Mouse (Mus musculus): ENCODE data around the gene Ppa1. TPM values are rescaled to one million over a fixed set of nuclear protein-coding genes. Genes with fewer than 3 reads are reported as not detected.

Ppa1 gene
- polyA plus RNA-seq, 1 experiment from 2014 or later: 193 TPM

- H3K4me2 ChIP-seq: no peak overlapping the region
- peaks cover 43% of the 10 kb centered on the region for H3K36me3 ChIP-seq
- 89% methylated on average over 3 of the region's 3 CpGs for WGBS
- ATAC-seq (replicated peaks; ENCODE audit: low FRiP score): no peak
- H3K4me3 ChIP-seq (replicated peaks): no peak overlapping the region
- H3K9me3 ChIP-seq (replicated peaks): no peaks in the 10 kb centered on the region
- H3K4me1 ChIP-seq: peaks cover 10% of the 10 kb centered on the region; the same call in 1 of the 2 replicates
- no peak overlapping the region for H3K9ac ChIP-seq
- H3K27ac ChIP-seq: no peak overlapping the region
- H3K27me3 ChIP-seq: no peaks in the 10 kb centered on the region
Measured at GRCm38 (mm10) chr10:61675935-61676334, 27.6 kb downstream of the Ppa1 start.

DNA sequence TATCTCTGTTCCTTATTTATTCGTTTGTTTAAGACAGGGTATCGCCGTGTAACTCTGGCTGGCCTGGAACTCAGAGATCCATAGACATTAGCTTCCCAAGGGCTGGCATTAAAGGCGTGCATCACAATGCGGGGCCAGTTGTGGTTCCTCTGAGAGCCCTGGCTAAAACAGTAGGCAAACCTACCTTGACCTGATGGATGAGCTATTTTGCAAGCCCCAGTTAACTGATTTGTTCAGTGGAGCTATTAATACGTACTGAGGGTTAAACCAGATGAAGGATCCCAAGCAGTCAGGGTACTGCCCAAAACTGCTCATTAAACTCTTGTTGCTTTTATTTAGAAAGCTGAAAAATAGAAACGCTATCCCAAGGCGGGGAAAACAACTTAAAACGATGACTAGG lies 31.2 kb downstream of the Ppa1 start:
- Histone ChIP-seq H3K9me3 (replicated peaks) (no peaks in the 10 kb centered on the region), H3K9ac (peak overlapping the region; percentile 54), H3K27me3 (no peaks in the 10 kb centered on the region), H3K27ac (peak overlapping the region; percentile 89), H3K4me1 (peaks cover 22% of the 10 kb centered on the region), H3K4me3 (replicated peaks) (peak overlapping the region; percentile 88), H3K4me2 (peak overlapping the region; percentile 66), H3K36me3 (peaks cover 17% of the 10 kb centered on the region)
- WGBS: 34% methylated on average over 9 of the region's 9 CpGs
- ATAC-seq (replicated peaks; ENCODE audit: low FRiP score): peak; percentile 26; the same call in 1 of the 2 replicates

DNA sequence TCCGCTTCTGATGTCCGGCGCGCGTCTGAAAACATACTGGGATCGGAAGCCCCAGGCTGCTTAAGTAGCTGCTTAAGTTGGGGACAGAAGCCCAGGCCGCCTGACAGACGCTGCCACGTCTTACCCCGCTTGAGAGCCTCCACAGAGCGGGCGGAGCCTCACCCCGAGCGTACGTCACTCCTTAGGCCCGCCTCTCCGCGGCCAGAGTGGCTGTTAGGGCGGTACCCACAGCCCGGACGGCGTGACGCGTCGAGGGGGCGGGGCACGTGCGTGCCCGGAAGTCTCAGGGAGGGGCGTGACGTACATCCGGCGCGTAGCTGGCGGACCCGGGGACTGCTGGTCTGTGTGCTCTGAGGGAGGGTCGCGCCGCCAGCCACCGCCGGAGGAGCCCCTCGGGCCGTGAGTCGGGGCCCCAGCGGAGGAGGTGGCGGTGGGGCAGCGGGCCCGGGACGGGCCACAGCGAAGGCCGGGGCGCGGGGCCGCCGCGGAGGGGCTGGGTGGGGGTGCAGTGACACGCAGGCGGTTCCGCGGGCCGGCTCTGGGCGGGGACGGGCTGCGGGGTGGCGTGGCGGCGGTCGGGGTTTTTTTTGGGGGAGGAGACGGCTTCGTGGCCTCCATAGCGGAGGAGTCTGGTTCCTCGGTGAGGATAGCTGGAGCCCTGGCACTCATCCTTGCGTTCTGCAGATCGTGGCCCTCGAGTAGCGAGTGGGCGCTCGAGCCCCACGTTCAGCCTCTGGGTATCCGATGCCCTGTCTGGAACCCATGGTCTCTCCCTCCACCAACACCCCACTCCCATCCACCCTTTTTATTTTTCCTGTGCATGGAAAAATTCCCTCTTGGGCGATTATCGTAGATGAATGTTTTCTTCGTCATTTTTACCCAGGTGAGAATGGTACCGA lies 31.9 kb downstream of the Ppa1 start, which contains the start of gene Sar1a:
Gene Sar1a, plus strand, starts transcription at position 285 of the 899 bp plus-strand sequence.
- peaks cover 22% of the 10 kb centered on the region for H3K4me1 ChIP-seq
- ATAC-seq (replicated peaks; ENCODE audit: low FRiP score): peak; percentile 100
- WGBS: 1% methylated on average over 82 of the region's 84 CpGs
- peak within 1 kb of the TSS; percentile 88 for H3K4me3 ChIP-seq (replicated peaks)
- H3K36me3 ChIP-seq: peaks cover 17% of the 10 kb centered on the region
- peak within 1 kb of the TSS; percentile 82 for H3K4me2 ChIP-seq
- peak within 1 kb of the TSS; percentile 93 for H3K9ac ChIP-seq
- H3K9me3 ChIP-seq (replicated peaks): no peaks in the 10 kb centered on the region
- H3K27ac ChIP-seq: peak within 1 kb of the TSS; percentile 89
- H3K27me3 ChIP-seq: no peaks in the 10 kb centered on the region

DNA sequence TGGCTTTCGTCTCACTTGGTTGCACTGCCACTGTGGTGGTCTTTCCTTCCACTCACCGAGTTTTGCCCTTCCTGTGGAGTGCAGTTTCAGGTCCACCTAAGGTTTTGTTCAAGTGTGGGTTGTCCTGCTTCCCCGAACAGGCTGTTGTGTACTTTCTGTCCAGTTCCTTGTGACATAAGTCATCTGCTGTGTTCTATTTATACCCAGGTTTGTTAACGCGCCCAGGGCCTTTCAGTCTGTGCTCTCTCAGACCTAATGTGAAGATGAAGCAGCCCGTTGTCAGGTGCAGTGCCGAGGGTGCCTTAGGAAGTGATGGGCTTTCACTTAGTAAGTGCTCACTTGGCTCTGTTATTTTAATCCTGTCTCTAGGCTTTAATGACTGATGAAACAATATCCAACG lies 41.1 kb downstream of the Ppa1 start:
- Histone ChIP-seq H3K4me2 (no peak overlapping the region), H3K27me3 (no peaks in the 10 kb centered on the region), H3K4me1 (no peaks in the 10 kb centered on the region), H3K9me3 (replicated peaks) (no peaks in the 10 kb centered on the region), H3K9ac (no peak overlapping the region), H3K36me3 (peaks cover 95% of the 10 kb centered on the region), H3K27ac (no peak overlapping the region), H3K4me3 (replicated peaks) (no peak overlapping the region)
- 89% methylated on average over 8 of the region's 8 CpGs for WGBS
- ATAC-seq (replicated peaks; ENCODE audit: low FRiP score): no peak

- peaks cover 58% of the 10 kb centered on the region for H3K36me3 ChIP-seq
- no peak overlapping the region for H3K9ac ChIP-seq
- H3K27me3 ChIP-seq: no peaks in the 10 kb centered on the region
- no peak overlapping the region for H3K4me3 ChIP-seq (replicated peaks)
- peak overlapping the region; percentile 3; the same call in 1 of the 2 replicates for H3K27ac ChIP-seq
- no peaks in the 10 kb centered on the region for H3K9me3 ChIP-seq (replicated peaks)
- ATAC-seq (replicated peaks; ENCODE audit: low FRiP score): no peak
- peaks cover 19% of the 10 kb centered on the region for H3K4me1 ChIP-seq
- no peak overlapping the region for H3K4me2 ChIP-seq
- 71% methylated on average over 4 of the region's 4 CpGs for WGBS
Measured at GRCm38 (mm10) chr10:61693563-61693962, 45.2 kb downstream of the Ppa1 start.

DNA sequence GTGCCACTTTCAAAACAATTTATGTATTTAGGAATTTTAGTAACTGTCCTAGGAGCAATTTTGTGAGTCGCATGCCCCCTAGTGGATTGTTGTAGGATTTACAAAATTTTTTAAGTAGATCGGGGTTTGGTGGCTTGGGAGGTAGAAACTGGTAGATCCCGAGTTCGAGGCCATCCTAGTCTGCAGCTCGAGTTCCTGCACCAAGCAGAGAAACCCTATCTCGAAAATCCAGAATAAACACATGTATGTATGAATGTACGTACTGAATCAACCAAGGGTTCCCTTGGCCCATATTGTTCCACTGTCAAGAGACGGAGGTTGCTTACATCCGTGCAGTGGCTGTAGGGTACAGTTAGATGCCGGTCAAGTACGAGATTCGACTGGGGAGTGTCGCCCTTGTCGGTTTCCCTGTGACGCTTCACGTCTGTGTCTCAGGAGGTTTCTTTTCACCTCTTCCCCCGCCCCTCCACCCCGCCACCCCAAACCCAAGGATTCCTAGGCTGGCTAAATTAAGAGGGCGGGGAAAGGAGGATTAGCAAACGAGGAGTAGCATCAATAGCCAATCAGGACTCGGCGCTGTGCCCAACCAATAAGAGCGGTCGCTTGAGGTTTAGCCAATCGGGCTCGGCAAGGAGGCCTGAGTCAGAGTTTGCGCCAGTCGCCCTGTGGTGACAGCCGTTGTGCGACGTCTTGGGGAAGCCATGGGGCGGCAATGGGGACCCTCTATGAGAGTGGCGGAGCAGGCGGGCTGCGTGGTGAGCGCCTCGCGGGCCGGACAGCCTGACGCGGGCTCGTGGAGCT lies 46.7 kb downstream of the Ppa1 start, which contains the start of gene Tysnd1:
Gene Tysnd1, plus strand, starts transcription at position 645 of the 801 bp plus-strand sequence.
- ATAC-seq (replicated peaks; ENCODE audit: low FRiP score): peak; percentile 96
- H3K27ac ChIP-seq: peak within 1 kb of the TSS; percentile 61

DNA sequence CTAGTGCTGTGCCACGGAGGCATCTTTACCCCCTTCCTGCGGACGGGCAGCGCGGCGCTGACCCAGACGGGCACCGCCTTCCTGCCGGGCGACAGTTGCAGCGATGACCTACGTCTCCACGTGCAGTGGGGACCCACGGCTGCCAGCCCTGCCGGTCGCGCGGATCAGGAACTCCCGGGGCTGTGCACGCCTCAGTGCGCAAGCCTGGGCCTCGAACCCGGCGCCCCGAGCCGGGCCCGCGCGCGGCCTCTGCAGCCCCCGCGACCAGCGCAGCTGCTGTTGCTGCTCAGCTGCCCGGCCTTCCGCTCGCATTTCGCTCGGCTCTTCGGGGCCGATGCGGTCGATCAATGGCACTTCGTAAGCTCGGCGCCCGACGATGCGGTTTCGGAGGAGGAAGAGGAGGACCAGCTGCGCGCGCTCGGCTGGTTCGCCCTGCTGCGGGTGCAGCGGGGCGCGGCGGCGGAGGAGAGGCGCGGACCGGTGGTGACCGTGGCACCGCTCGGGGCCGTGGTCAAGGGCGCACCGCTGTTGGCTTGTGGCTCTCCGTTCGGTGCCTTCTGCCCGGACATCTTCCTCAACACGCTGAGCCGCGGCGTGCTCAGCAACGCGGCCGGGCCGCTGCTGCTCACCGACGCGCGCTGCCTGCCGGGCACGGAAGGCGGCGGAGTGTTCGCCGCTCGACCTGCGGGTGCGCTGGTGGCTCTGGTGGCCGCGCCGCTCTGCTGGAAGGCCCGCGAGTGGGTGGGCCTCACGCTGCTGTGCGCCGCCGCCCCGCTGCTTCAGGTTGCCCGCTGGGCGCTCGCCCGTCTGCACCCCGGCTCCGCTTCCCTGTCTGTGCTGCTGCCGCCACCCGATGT lies 47.6 kb downstream of the Ppa1 start:
- no peaks in the 10 kb centered on the region for H3K27me3 ChIP-seq
- peak; percentile 35; the same call in 1 of the 2 replicates for ATAC-seq (replicated peaks; ENCODE audit: low FRiP score)

More for the DNA sequence above, 46.7 kb downstream of the Ppa1 start, which contains the start of gene Tysnd1:
- H3K9ac ChIP-seq: peak within 1 kb of the TSS; percentile 72
- peak within 1 kb of the TSS; percentile 96 for H3K4me2 ChIP-seq
- H3K27me3 ChIP-seq: no peaks in the 10 kb centered on the region
- H3K4me1 ChIP-seq: peaks cover 19% of the 10 kb centered on the region
- peaks cover 57% of the 10 kb centered on the region for H3K36me3 ChIP-seq
- WGBS: 1% methylated on average over 42 of the region's 42 CpGs
- H3K4me3 ChIP-seq (replicated peaks): peak within 1 kb of the TSS; percentile 73
- H3K9me3 ChIP-seq (replicated peaks): no peaks in the 10 kb centered on the region

GRCm38 (mm10) chr10:61696560-61696823 lies 48.1 kb downstream of the Ppa1 start:
- no peak for ATAC-seq (replicated peaks; ENCODE audit: low FRiP score)
- Histone ChIP-seq H3K27ac (no peak overlapping the region), H3K27me3 (no peaks in the 10 kb centered on the region), H3K9me3 (replicated peaks) (no peaks in the 10 kb centered on the region), H3K36me3 (peaks cover 53% of the 10 kb centered on the region), H3K4me2 (peak overlapping the region; percentile 96), H3K4me1 (peaks cover 19% of the 10 kb centered on the region), H3K4me3 (replicated peaks) (peak overlapping the region; percentile 73), H3K9ac (peak overlapping the region; percentile 72)
- WGBS: 10% methylated on average over 19 of the region's 19 CpGs

More for the DNA sequence above, 47.6 kb downstream of the Ppa1 start:
- no peaks in the 10 kb centered on the region for H3K9me3 ChIP-seq (replicated peaks)
- H3K36me3 ChIP-seq: peaks cover 53% of the 10 kb centered on the region
- peak overlapping the region; percentile 96 for H3K4me2 ChIP-seq
- peaks cover 19% of the 10 kb centered on the region for H3K4me1 ChIP-seq
- peak overlapping the region; percentile 61 for H3K27ac ChIP-seq
- H3K9ac ChIP-seq: peak overlapping the region; percentile 72
- WGBS: under 1% methylated on average over 103 of the region's 111 CpGs
- H3K4me3 ChIP-seq (replicated peaks): peak overlapping the region; percentile 73

GRCm38 (mm10) chr10:61697028-61697427 lies 48.7 kb downstream of the Ppa1 start:
- WGBS: 73% methylated on average over 2 of the region's 2 CpGs
- Histone ChIP-seq H3K36me3 (peaks cover 53% of the 10 kb centered on the region), H3K9ac (0 out of 2 replicates have a peak overlapping the region, but pooled peaks have one; percentile 72), H3K4me3 (replicated peaks) (peak overlapping the region; percentile 73), H3K4me1 (peaks cover 19% of the 10 kb centered on the region), H3K9me3 (replicated peaks) (no peaks in the 10 kb centered on the region), H3K27ac (no peak overlapping the region), H3K27me3 (no peaks in the 10 kb centered on the region), H3K4me2 (peak overlapping the region; percentile 96)
- no peak for ATAC-seq (replicated peaks; ENCODE audit: low FRiP score)

GRCm38 (mm10) chr10:61704663-61705062 lies 56.3 kb downstream of the Ppa1 start:
- H3K27me3 ChIP-seq: no peaks in the 10 kb centered on the region
- no peaks in the 10 kb centered on the region for H3K9me3 ChIP-seq (replicated peaks)
- WGBS: 77% methylated on average over 4 of the region's 4 CpGs
- ATAC-seq (replicated peaks; ENCODE audit: low FRiP score): no peak
- H3K27ac ChIP-seq: no peak overlapping the region
- H3K4me3 ChIP-seq (replicated peaks): no peak overlapping the region
- no peak overlapping the region for H3K9ac ChIP-seq
- H3K4me2 ChIP-seq: no peak overlapping the region
- H3K4me1 ChIP-seq: no peaks in the 10 kb centered on the region
- H3K36me3 ChIP-seq: peaks cover 38% of the 10 kb centered on the region

Measured in kidney, embryonic 15.5 days (tissue).